Mouse (Mus musculus) mature B cell (primary cell): ENCODE data around the gene Eif1b.
"Not testable (repeated sequence)": the region's sequence is repeated elsewhere in the genome, so short reads cannot be mapped to it uniquely, and the experiment has no call there.

Experiments used
- in situ Hi-C: fragments of 300-500 bp; cut with MboI; formaldehyde crosslinking; loops from 2 replicates; pipeline ENCODE4 v1.14.3; 2019

The Eif1b gene

GRCm38 (mm10) chr9:120521161-120521560 lies 29.1 kb downstream of the Eif1b start:
- in situ Hi-C loops = no loop called here

DNA sequence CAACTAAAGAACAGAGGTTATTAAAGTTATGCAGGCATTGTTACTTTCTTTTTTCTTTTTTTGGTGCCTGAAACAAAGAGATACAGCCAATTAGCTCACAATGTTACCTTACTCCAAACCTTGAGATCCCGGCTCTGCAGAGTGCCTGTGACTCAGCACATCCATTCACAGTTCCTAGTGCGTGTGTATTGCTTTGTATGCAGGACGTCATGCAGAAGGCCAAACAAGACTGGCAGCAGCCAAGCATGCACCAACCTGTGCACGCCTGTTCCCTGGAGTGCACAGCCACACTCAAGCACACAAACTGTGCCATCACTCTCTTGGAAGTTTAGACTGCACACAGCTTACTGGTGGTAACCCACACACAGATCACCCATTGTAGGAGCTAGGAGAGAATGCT lies 35.2 kb downstream of the Eif1b start:
- in situ Hi-C loops = no loop called here

- in situ Hi-C loops = no loop called here
Observed at GRCm38 (mm10) chr9:120527919-120528318, 35.9 kb downstream of the Eif1b start.

DNA sequence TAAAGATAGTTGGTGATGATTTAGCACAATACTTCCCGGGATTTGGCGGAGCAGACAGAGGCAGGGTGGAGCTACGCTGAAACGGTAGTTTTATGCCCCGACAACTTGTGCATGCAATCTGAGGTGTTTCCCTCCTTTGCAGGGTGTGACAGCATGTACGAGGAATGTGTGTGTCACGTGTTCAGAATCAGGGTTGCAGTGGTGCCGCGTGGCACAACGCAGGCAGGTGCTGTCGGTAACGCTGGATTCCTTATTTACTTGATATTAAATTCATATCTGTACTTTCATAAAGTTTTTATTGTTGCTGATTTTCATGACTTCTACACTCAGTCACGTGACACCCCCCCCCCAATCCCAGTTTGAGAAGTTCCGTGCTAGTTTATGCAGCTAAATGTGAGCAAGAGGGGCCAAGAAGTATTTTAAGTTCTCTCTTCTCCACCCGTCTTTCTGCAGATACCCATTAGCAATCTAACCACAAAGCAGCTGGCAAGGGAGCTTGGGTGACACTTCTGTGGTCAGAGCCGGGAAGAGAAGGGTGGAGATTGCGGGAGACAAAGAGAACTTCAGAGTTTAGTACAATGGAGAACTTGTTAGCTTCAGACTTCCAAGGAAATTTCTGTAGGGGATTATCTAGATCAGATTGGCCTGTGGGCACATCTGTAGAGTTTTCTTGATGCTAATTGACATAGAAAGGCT lies 36.9 kb downstream of the Eif1b start:
- in situ Hi-C loops = no loop called here

DNA sequence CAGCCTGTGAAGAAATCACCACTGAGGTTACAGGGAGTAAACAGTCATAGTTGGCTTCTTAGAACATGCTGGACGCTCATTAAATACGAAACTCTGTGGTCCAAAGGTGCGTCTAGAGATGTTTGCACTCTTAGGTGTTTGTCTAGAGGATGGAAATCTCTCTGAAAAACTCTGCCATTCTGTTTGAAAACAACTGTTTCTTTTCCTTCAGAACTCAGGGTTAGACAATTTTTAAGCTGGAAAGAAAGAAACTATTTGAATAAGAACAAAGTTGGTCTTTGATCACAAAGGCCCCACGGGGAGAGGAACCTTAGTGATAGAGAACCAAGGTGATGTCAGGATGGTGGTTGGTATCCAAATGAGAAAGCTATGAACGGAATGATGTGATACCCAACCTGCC lies 38.4 kb downstream of the Eif1b start:
- in situ Hi-C loops = no loop called here

- in situ Hi-C loops = no loop called here
Observed at GRCm38 (mm10) chr9:120532062-120532461, 40.0 kb downstream of the Eif1b start.

GRCm38 (mm10) chr9:120532691-120533090 lies 40.7 kb downstream of the Eif1b start:
- in situ Hi-C loops = no loop called here

DNA sequence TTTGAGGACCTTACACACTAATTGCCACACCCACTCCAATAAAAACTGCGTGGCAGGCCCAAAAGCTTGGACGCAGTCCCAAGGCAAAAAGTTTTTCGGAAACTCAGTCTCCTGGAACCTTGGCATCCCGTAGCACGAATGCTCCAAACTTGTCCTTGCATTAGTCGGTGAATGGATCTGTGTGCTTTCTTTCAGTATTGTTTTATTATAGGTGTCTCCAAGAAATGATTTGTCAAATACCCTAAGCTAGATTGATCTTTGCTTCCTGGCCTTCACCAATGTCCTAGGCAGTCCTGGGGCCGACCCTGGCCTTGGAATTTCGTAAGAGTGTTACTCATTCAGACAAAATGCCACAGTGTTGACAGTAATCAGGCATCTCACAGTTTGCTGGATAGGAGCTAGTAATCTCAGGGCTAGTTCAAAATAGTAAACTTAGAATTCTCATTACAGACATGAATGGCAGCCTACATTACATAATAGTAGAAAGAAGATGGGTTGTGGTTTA lies 41.5 kb downstream of the Eif1b start:
- in situ Hi-C loops = not testable (repeated sequence)

DNA sequence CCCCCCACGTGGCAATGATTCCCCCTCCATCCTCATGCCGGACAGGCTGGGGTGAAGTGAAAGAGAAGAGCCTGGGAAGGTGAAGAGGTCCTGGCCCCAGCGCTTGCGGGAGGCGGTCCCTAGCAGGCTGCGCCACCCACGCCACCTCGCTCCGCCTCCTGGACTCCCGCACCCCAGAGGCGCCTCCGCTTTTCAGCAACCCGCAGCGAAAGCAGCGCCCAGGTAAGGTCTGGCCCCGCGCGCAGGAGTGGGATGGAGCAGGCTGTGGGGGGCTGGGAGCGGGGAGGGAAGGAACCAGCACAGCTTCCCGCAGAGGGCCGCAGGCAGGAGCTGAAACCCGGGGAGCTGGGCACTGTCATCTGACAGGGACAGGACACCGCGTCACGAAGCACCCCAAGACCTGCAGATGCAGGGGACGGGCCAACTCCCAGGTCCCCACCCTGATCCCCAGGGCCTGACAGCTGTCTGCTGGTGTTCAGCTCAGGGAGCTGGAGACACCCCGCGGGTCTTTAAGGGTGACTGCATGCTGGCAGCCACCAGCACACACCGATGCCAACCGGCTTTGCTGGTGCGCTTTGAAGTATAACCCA lies 47.7 kb downstream of the Eif1b start, which contains the start of gene Entpd3:
Gene Entpd3 (plus strand): TSS at position 157 of the 590 bp plus-strand sequence.
- in situ Hi-C loops = no loop called here

GRCm38 (mm10) chr9:120541411-120541810 lies 49.4 kb downstream of the Eif1b start:
- in situ Hi-C loops = no loop called here

GRCm38 (mm10) chr9:120542241-120542640 lies 50.2 kb downstream of the Eif1b start:
- in situ Hi-C loops = no loop called here
